Mouse (Mus musculus): Measurements from ENCODE around the gene Lmx1b. TPM values are rescaled to one million over a fixed set of nuclear protein-coding genes. Genes with fewer than 3 reads are reported as not detected.
A peak's percentile ranks its signal among the peaks of the same experiment; 100 is the strongest.

Lmx1b gene
- polyA plus RNA-seq, 1 experiment from 2014 or later = not detected

- Histone ChIP-seq H3K27me3 (replicated peaks; ENCODE audit: control insufficient read depth, insufficient read depth, low read length) (peaks cover 88% of the 10 kb centered on the region), H3K4me2 (replicated peaks; ENCODE audit: low read depth) (no peak overlapping the region), H3K27ac (ENCODE audit: low read depth, low read length) (no peak overlapping the region), H3K36me3 (ENCODE audit: control insufficient read depth, insufficient read depth) (no peaks in the 10 kb centered on the region), H3K4me3 (ENCODE audit: low read depth, low read length) (no peak overlapping the region), H3K9me3 (ENCODE audit: control insufficient read depth) (no peaks in the 10 kb centered on the region), H3K9ac (ENCODE audit: low read depth, low read length) (no peak overlapping the region), H3K4me1 (replicated peaks; ENCODE audit: control insufficient read depth, insufficient read depth, low read length) (no peaks in the 10 kb centered on the region)
- no peak for TF ChIP-seq CTCF (IDR thresholded peaks at IDR 0.05; ENCODE audit: low read depth)
- 4% methylated on average over 15 of the region's 15 CpGs for WGBS
- no peak for ATAC-seq
Observed at GRCm38 (mm10) chr2:33645538-33646282, 5.4 kb upstream of the Lmx1b start.

GRCm38 (mm10) chr2:33643721-33644713 lies 3.7 kb upstream of the Lmx1b start:
- H3K4me3 ChIP-seq (ENCODE audit: low read depth, low read length) = no peak overlapping the region
- ATAC-seq = no peak
- WGBS = 7% methylated on average over 50 of the region's 50 CpGs
- no peaks in the 10 kb centered on the region for H3K9me3 ChIP-seq (ENCODE audit: control insufficient read depth)
- H3K36me3 ChIP-seq (ENCODE audit: control insufficient read depth, insufficient read depth) = no peaks in the 10 kb centered on the region
- H3K4me1 ChIP-seq (replicated peaks; ENCODE audit: control insufficient read depth, insufficient read depth, low read length) = 0 out of 2 replicates have a peak, but pooled peaks cover 4% of the 10 kb centered on the region
- peaks cover 99% of the 10 kb centered on the region for H3K27me3 ChIP-seq (replicated peaks; ENCODE audit: control insufficient read depth, insufficient read depth, low read length)
- H3K27ac ChIP-seq (ENCODE audit: low read depth, low read length) = no peak overlapping the region
- TF ChIP-seq CTCF (IDR thresholded peaks at IDR 0.05; ENCODE audit: low read depth) = no peak
- H3K4me2 ChIP-seq (replicated peaks; ENCODE audit: low read depth) = no peak overlapping the region
- H3K9ac ChIP-seq (ENCODE audit: low read depth, low read length) = no peak overlapping the region

- H3K9me3 ChIP-seq (ENCODE audit: control insufficient read depth) = no peaks in the 10 kb centered on the region
- no peak overlapping the region for H3K27ac ChIP-seq (ENCODE audit: low read depth, low read length)
- no peaks in the 10 kb centered on the region for H3K36me3 ChIP-seq (ENCODE audit: control insufficient read depth, insufficient read depth)
- peak overlapping the region; percentile 17 for H3K4me3 ChIP-seq (ENCODE audit: low read depth, low read length)
- no peak overlapping the region; the same call in 1 of the 2 replicates for H3K4me2 ChIP-seq (replicated peaks; ENCODE audit: low read depth)
- 0 out of 2 replicates have a peak, but pooled peaks cover 4% of the 10 kb centered on the region for H3K4me1 ChIP-seq (replicated peaks; ENCODE audit: control insufficient read depth, insufficient read depth, low read length)
- H3K27me3 ChIP-seq (replicated peaks; ENCODE audit: control insufficient read depth, insufficient read depth, low read length) = peaks cover 99% of the 10 kb centered on the region
- WGBS = 3% methylated on average over 42 of the region's 42 CpGs
- no peak overlapping the region for H3K9ac ChIP-seq (ENCODE audit: low read depth, low read length)
- TF ChIP-seq CTCF (IDR thresholded peaks at IDR 0.05; ENCODE audit: low read depth) = peak; percentile 92
- ATAC-seq = no peak
Observed at GRCm38 (mm10) chr2:33642650-33643458, 2.5 kb upstream of the Lmx1b start.

GRCm38 (mm10) chr2:33641859-33642571 lies 1.7 kb upstream of the Lmx1b start:
- Histone ChIP-seq H3K27me3 (replicated peaks; ENCODE audit: control insufficient read depth, insufficient read depth, low read length) (peaks cover 99% of the 10 kb centered on the region), H3K9me3 (ENCODE audit: control insufficient read depth) (no peaks in the 10 kb centered on the region), H3K27ac (ENCODE audit: low read depth, low read length) (no peak overlapping the region), H3K4me1 (replicated peaks; ENCODE audit: control insufficient read depth, insufficient read depth, low read length) (0 out of 2 replicates have a peak, but pooled peaks cover 4% of the 10 kb centered on the region), H3K9ac (ENCODE audit: low read depth, low read length) (no peak overlapping the region), H3K36me3 (ENCODE audit: control insufficient read depth, insufficient read depth) (no peaks in the 10 kb centered on the region), H3K4me3 (ENCODE audit: low read depth, low read length) (peak overlapping the region; percentile 17), H3K4me2 (replicated peaks; ENCODE audit: low read depth) (no peak overlapping the region; the same call in 1 of the 2 replicates)
- TF ChIP-seq CTCF (IDR thresholded peaks at IDR 0.05; ENCODE audit: low read depth) = no peak
- no peak for ATAC-seq
- WGBS = 2% methylated on average over 39 of the region's 41 CpGs

- Histone ChIP-seq H3K36me3 (ENCODE audit: control insufficient read depth, insufficient read depth) (no peaks in the 10 kb centered on the region), H3K27ac (ENCODE audit: low read depth, low read length) (no peak overlapping the region), H3K4me2 (replicated peaks; ENCODE audit: low read depth) (peak overlapping the region; percentile 67), H3K9me3 (ENCODE audit: control insufficient read depth) (no peaks in the 10 kb centered on the region), H3K4me3 (ENCODE audit: low read depth, low read length) (peak overlapping the region; percentile 44), H3K4me1 (replicated peaks; ENCODE audit: control insufficient read depth, insufficient read depth, low read length) (0 out of 2 replicates have a peak, but pooled peaks cover 4% of the 10 kb centered on the region), H3K9ac (ENCODE audit: low read depth, low read length) (no peak overlapping the region), H3K27me3 (replicated peaks; ENCODE audit: control insufficient read depth, insufficient read depth, low read length) (peaks cover 99% of the 10 kb centered on the region)
- no peak for TF ChIP-seq CTCF (IDR thresholded peaks at IDR 0.05; ENCODE audit: low read depth)
- WGBS = 2% methylated on average over 38 of the region's 56 CpGs
- ATAC-seq = no peak
Observed at GRCm38 (mm10) chr2:33640978-33641858, 907 bp upstream of the Lmx1b start.
